Mouse (Mus musculus): ENCODE results near the gene Wipi2. TPM values are rescaled to one million over a fixed set of nuclear protein-coding genes. Genes with fewer than 3 reads are reported as not detected.

The Wipi2 gene
- polyA plus RNA-seq, 1 experiment from 2014 or later, result 41.1 TPM

- Histone ChIP-seq H3K9me3 (replicated peaks) (no peaks in the 10 kb centered on the region), H3K9ac (replicated peaks) (no peak overlapping the region), H3K27ac (replicated peaks) (no peak overlapping the region), H3K4me3 (replicated peaks) (no peak overlapping the region), H3K27me3 (replicated peaks) (no peaks in the 10 kb centered on the region), H3K36me3 (peaks cover 65% of the 10 kb centered on the region), H3K4me1 (peaks cover 4% of the 10 kb centered on the region), H3K4me2 (no peak overlapping the region)
- ATAC-seq (ENCODE audit: low FRiP score), result no peak
- WGBS, result 93% methylated on average over 11 of the region's 11 CpGs
Measured at GRCm38 (mm10) chr5:142668556-142669263, 41.2 kb downstream of the Wipi2 start.

- no peaks in the 10 kb centered on the region for H3K9me3 ChIP-seq (replicated peaks)
- H3K4me1 ChIP-seq, result peaks cover 4% of the 10 kb centered on the region
- no peaks in the 10 kb centered on the region for H3K27me3 ChIP-seq (replicated peaks)
- H3K9ac ChIP-seq (replicated peaks), result no peak overlapping the region
- H3K4me2 ChIP-seq, result no peak overlapping the region
- peaks cover 56% of the 10 kb centered on the region for H3K36me3 ChIP-seq
- no peak overlapping the region for H3K27ac ChIP-seq (replicated peaks)
- 81% methylated on average over 7 of the region's 7 CpGs for WGBS
- H3K4me3 ChIP-seq (replicated peaks), result no peak overlapping the region
- ATAC-seq (ENCODE audit: low FRiP score), result no peak
Measured at GRCm38 (mm10) chr5:142669726-142670125, 42.2 kb downstream of the Wipi2 start.

GRCm38 (mm10) chr5:142673082-142673481, 45.6 kb downstream of the Wipi2 start:
- peak; percentile 53; the same call in 1 of the 2 replicates for ATAC-seq (ENCODE audit: low FRiP score)
- no peaks in the 10 kb centered on the region for H3K9me3 ChIP-seq (replicated peaks)
- peaks cover 25% of the 10 kb centered on the region for H3K36me3 ChIP-seq
- no peak overlapping the region for H3K27ac ChIP-seq (replicated peaks)
- no peak overlapping the region for H3K9ac ChIP-seq (replicated peaks)
- H3K4me2 ChIP-seq, result no peak overlapping the region
- 24% methylated on average over 5 of the region's 5 CpGs for WGBS
- H3K27me3 ChIP-seq (replicated peaks), result no peaks in the 10 kb centered on the region
- peaks cover 4% of the 10 kb centered on the region for H3K4me1 ChIP-seq
- H3K4me3 ChIP-seq (replicated peaks), result no peak overlapping the region

GRCm38 (mm10) chr5:142678141-142678571, 50.7 kb downstream of the Wipi2 start:
- H3K4me3 ChIP-seq (replicated peaks), result no peak overlapping the region
- no peaks in the 10 kb centered on the region for H3K27me3 ChIP-seq (replicated peaks)
- H3K36me3 ChIP-seq, result no peaks in the 10 kb centered on the region
- H3K4me1 ChIP-seq, result peaks cover 1% of the 10 kb centered on the region
- 59% methylated on average over 7 of the region's 7 CpGs for WGBS
- no peak overlapping the region for H3K9ac ChIP-seq (replicated peaks)
- H3K4me2 ChIP-seq, result no peak overlapping the region
- H3K9me3 ChIP-seq (replicated peaks), result no peaks in the 10 kb centered on the region
- no peak for ATAC-seq (ENCODE audit: low FRiP score)
- no peak overlapping the region for H3K27ac ChIP-seq (replicated peaks)

- H3K4me2 ChIP-seq, result no peak overlapping the region
- no peak for ATAC-seq (ENCODE audit: low FRiP score)
- H3K27me3 ChIP-seq (replicated peaks), result no peaks in the 10 kb centered on the region
- H3K36me3 ChIP-seq, result no peaks in the 10 kb centered on the region
- H3K9ac ChIP-seq (replicated peaks), result no peak overlapping the region
- no peak overlapping the region for H3K27ac ChIP-seq (replicated peaks)
- 92% methylated on average over 1 of the region's 1 CpGs for WGBS
- no peaks in the 10 kb centered on the region for H3K9me3 ChIP-seq (replicated peaks)
- no peak overlapping the region for H3K4me3 ChIP-seq (replicated peaks)
- no peaks in the 10 kb centered on the region for H3K4me1 ChIP-seq
Measured at GRCm38 (mm10) chr5:142679065-142679464, 51.6 kb downstream of the Wipi2 start.

- Histone ChIP-seq H3K9ac (replicated peaks) (no peak overlapping the region), H3K27me3 (replicated peaks) (no peaks in the 10 kb centered on the region), H3K36me3 (no peaks in the 10 kb centered on the region), H3K4me3 (replicated peaks) (no peak overlapping the region), H3K4me2 (no peak overlapping the region), H3K4me1 (no peaks in the 10 kb centered on the region), H3K27ac (replicated peaks) (no peak overlapping the region), H3K9me3 (replicated peaks) (no peaks in the 10 kb centered on the region)
- 83% methylated on average over 3 of the region's 3 CpGs for WGBS
- no peak for ATAC-seq (ENCODE audit: low FRiP score)
Measured at GRCm38 (mm10) chr5:142681911-142682310, 54.4 kb downstream of the Wipi2 start.

GRCm38 (mm10) chr5:142682529-142682928, 55.0 kb downstream of the Wipi2 start:
- no peak overlapping the region for H3K9ac ChIP-seq (replicated peaks)
- H3K4me3 ChIP-seq (replicated peaks), result no peak overlapping the region
- no peaks in the 10 kb centered on the region for H3K36me3 ChIP-seq
- H3K9me3 ChIP-seq (replicated peaks), result no peaks in the 10 kb centered on the region
- H3K4me2 ChIP-seq, result no peak overlapping the region
- no peak for ATAC-seq (ENCODE audit: low FRiP score)
- no peaks in the 10 kb centered on the region for H3K27me3 ChIP-seq (replicated peaks)
- H3K27ac ChIP-seq (replicated peaks), result no peak overlapping the region
- no peaks in the 10 kb centered on the region for H3K4me1 ChIP-seq
- WGBS, result 91% methylated on average over 5 of the region's 5 CpGs

GRCm38 (mm10) chr5:142688866-142689265, 61.4 kb downstream of the Wipi2 start:
- no peaks in the 10 kb centered on the region for H3K9me3 ChIP-seq (replicated peaks)
- peaks cover 20% of the 10 kb centered on the region for H3K4me1 ChIP-seq
- no peak for ATAC-seq (ENCODE audit: low FRiP score)
- WGBS, result 52% methylated on average over 6 of the region's 6 CpGs
- no peak overlapping the region for H3K4me2 ChIP-seq
- H3K4me3 ChIP-seq (replicated peaks), result no peak overlapping the region
- H3K27ac ChIP-seq (replicated peaks), result no peak overlapping the region
- no peak overlapping the region for H3K9ac ChIP-seq (replicated peaks)
- H3K36me3 ChIP-seq, result no peaks in the 10 kb centered on the region
- H3K27me3 ChIP-seq (replicated peaks), result 0 out of 2 replicates have a peak, but pooled peaks cover 3% of the 10 kb centered on the region

- H3K4me1 ChIP-seq, result peaks cover 29% of the 10 kb centered on the region
- no peaks in the 10 kb centered on the region for H3K9me3 ChIP-seq (replicated peaks)
- 87% methylated on average over 3 of the region's 3 CpGs for WGBS
Measured at GRCm38 (mm10) chr5:142690343-142690742, 62.8 kb downstream of the Wipi2 start.

GRCm38 (mm10) chr5:142692248-142692647, 64.8 kb downstream of the Wipi2 start, which contains the start of gene Slc29a4:
Slc29a4 (plus strand) TSS chr5:142692512.
- no peaks in the 10 kb centered on the region for H3K9me3 ChIP-seq (replicated peaks)
- 0 out of 2 replicates have a peak, but pooled peaks cover 3% of the 10 kb centered on the region for H3K27me3 ChIP-seq (replicated peaks)
- no peak within 1 kb of the TSS for H3K4me3 ChIP-seq (replicated peaks)
- ATAC-seq (ENCODE audit: low FRiP score), result no peak
- no peak within 1 kb of the TSS for H3K4me2 ChIP-seq
- no peaks in the 10 kb centered on the region for H3K36me3 ChIP-seq
- no peak within 1 kb of the TSS for H3K9ac ChIP-seq (replicated peaks)
- H3K4me1 ChIP-seq, result peaks cover 29% of the 10 kb centered on the region
- 41% methylated on average over 14 of the region's 14 CpGs for WGBS
- H3K27ac ChIP-seq (replicated peaks), result peak within 1 kb of the TSS; percentile 18; the same call in 1 of the 2 replicates

More at GRCm38 (mm10) chr5:142690343-142690742, 62.8 kb downstream of the Wipi2 start:
- Histone ChIP-seq H3K36me3 (no peaks in the 10 kb centered on the region), H3K27ac (replicated peaks) (no peak overlapping the region), H3K9ac (replicated peaks) (no peak overlapping the region), H3K27me3 (replicated peaks) (0 out of 2 replicates have a peak, but pooled peaks cover 3% of the 10 kb centered on the region), H3K4me2 (no peak overlapping the region), H3K4me3 (replicated peaks) (no peak overlapping the region)
- no peak for ATAC-seq (ENCODE audit: low FRiP score)

GRCm38 (mm10) chr5:142692971-142693737, 65.7 kb downstream of the Wipi2 start:
- Histone ChIP-seq H3K36me3 (no peaks in the 10 kb centered on the region), H3K9me3 (replicated peaks) (no peaks in the 10 kb centered on the region), H3K9ac (replicated peaks) (no peak overlapping the region), H3K27me3 (replicated peaks) (0 out of 2 replicates have a peak, but pooled peaks cover 3% of the 10 kb centered on the region), H3K4me2 (no peak overlapping the region; the same call in 1 of the 2 replicates), H3K4me3 (replicated peaks) (no peak overlapping the region), H3K27ac (replicated peaks) (no peak overlapping the region), H3K4me1 (peaks cover 29% of the 10 kb centered on the region)
- 51% methylated on average over 12 of the region's 12 CpGs for WGBS
- no peak; the same call in 1 of the 2 replicates for ATAC-seq (ENCODE audit: low FRiP score)
